Mouse (Mus musculus): ENCODE measurements around the gene Zcchc14. TPM values are rescaled to one million over a fixed set of nuclear protein-coding genes. Genes with fewer than 3 reads are reported as not detected.

Gene Zcchc14
- polyA plus RNA-seq, 2 experiments: 22.4 to 37.9 TPM

- Histone ChIP-seq H3K4me2 (replicated peaks; ENCODE audit: low read depth, low read length, severe bottlenecking) (peak overlapping the region; percentile 84), H3K27me3 (ENCODE audit: control insufficient read depth, insufficient read depth, low read length) (no peaks in the 10 kb centered on the region), H3K4me1 (ENCODE audit: control insufficient read depth, insufficient read depth, low read length) (peaks cover 19% of the 10 kb centered on the region), H3K4me3 (replicated peaks; ENCODE audit: low read length) (peak overlapping the region; percentile 90), H3K27ac (replicated peaks; ENCODE audit: low read depth, low read length) (no peak overlapping the region), H3K36me3 (ENCODE audit: control insufficient read depth, insufficient read depth, low read length) (no peaks in the 10 kb centered on the region), H3K9ac (ENCODE audit: low read depth, low read length, severe bottlenecking) (peak overlapping the region; percentile 83), H3K9me3 (ENCODE audit: control insufficient read depth, low read length) (no peaks in the 10 kb centered on the region)
- DNase-seq (ENCODE audit: low spot score) (no peak), ATAC-seq (ENCODE audit: low FRiP score, low read depth) (peak; percentile 28)
- TF ChIP-seq POLR2A (IDR thresholded peaks at IDR 0.05; ENCODE audit: borderline replicate concordance, extremely low read depth, insufficient read depth, insufficient read length): no peak
- WGBS: 3% methylated on average over 44 of the region's 44 CpGs
These were observed 74.7 kb downstream of the Zcchc14 start for GRCm38 (mm10) chr8:121577751-121578675.

DNA sequence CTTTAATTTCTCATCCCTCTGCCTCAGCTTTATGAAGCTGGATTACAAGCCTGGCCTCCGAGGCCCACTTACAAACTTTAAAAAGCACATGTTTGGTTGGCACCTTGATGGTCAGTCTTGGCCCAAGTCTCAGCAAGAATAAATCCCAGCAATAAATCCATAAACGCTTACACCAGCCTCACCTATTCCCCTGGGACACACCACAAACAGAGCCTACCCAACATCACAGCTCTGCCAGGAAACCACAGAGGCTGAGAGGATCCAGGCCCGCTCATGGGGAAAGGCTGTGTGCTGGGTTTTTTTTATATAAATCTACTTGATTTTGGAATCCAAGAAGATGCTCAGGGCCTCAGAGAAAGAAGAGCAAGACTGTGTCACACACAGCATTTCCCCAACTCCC, 77.0 kb downstream of the Zcchc14 start:
- no peaks in the 10 kb centered on the region for H3K36me3 ChIP-seq (ENCODE audit: control insufficient read depth, insufficient read depth, low read length)
- no peak overlapping the region for H3K9ac ChIP-seq (ENCODE audit: low read depth, low read length, severe bottlenecking)
- H3K27ac ChIP-seq (replicated peaks; ENCODE audit: low read depth, low read length): no peak overlapping the region
- H3K27me3 ChIP-seq (ENCODE audit: control insufficient read depth, insufficient read depth, low read length): no peaks in the 10 kb centered on the region
- peaks cover 19% of the 10 kb centered on the region for H3K4me1 ChIP-seq (ENCODE audit: control insufficient read depth, insufficient read depth, low read length)
- WGBS: 54% methylated on average over 3 of the region's 3 CpGs
- no peak overlapping the region for H3K4me3 ChIP-seq (replicated peaks; ENCODE audit: low read length)
- TF ChIP-seq POLR2A (IDR thresholded peaks at IDR 0.05; ENCODE audit: borderline replicate concordance, extremely low read depth, insufficient read depth, insufficient read length): no peak
- no peak for DNase-seq (ENCODE audit: low spot score)
- no peak for ATAC-seq (ENCODE audit: low FRiP score, low read depth)
- H3K4me2 ChIP-seq (replicated peaks; ENCODE audit: low read depth, low read length, severe bottlenecking): no peak overlapping the region
- no peaks in the 10 kb centered on the region for H3K9me3 ChIP-seq (ENCODE audit: control insufficient read depth, low read length)

DNA sequence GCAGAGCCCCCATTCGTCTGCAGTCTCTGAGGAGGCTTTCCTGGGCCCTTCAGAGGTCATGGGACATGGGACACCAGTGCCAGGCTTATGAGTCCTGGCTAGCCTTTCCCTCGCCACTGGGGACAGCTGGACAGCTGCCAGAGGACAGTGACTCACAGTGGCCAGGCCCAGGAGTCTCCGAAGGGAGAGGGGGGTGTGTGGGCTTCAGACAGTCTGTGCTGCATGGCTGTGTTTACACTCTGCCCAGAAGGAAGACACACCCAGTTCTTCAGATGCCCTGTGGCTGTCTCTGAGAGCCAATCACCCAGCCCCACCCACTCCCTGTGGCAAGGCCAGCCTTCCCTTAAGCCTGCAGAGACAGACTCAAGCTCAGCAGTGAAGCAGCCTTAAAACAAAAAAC, 79.4 kb downstream of the Zcchc14 start:
- no peak for ATAC-seq (ENCODE audit: low FRiP score, low read depth)
- H3K9me3 ChIP-seq (ENCODE audit: control insufficient read depth, low read length): no peaks in the 10 kb centered on the region
- H3K9ac ChIP-seq (ENCODE audit: low read depth, low read length, severe bottlenecking): no peak overlapping the region
- no peak for TF ChIP-seq POLR2A (IDR thresholded peaks at IDR 0.05; ENCODE audit: borderline replicate concordance, extremely low read depth, insufficient read depth, insufficient read length)
- no peaks in the 10 kb centered on the region for H3K36me3 ChIP-seq (ENCODE audit: control insufficient read depth, insufficient read depth, low read length)
- H3K4me2 ChIP-seq (replicated peaks; ENCODE audit: low read depth, low read length, severe bottlenecking): no peak overlapping the region
- H3K4me1 ChIP-seq (ENCODE audit: control insufficient read depth, insufficient read depth, low read length): peaks cover 19% of the 10 kb centered on the region
- 42% methylated on average over 3 of the region's 3 CpGs for whole genome bisulfite sequencing
- H3K4me3 ChIP-seq (replicated peaks; ENCODE audit: low read length): no peak overlapping the region
- H3K27me3 ChIP-seq (ENCODE audit: control insufficient read depth, insufficient read depth, low read length): no peaks in the 10 kb centered on the region
- DNase-seq (ENCODE audit: low spot score): no peak
- no peak overlapping the region for H3K27ac ChIP-seq (replicated peaks; ENCODE audit: low read depth, low read length)

DNA sequence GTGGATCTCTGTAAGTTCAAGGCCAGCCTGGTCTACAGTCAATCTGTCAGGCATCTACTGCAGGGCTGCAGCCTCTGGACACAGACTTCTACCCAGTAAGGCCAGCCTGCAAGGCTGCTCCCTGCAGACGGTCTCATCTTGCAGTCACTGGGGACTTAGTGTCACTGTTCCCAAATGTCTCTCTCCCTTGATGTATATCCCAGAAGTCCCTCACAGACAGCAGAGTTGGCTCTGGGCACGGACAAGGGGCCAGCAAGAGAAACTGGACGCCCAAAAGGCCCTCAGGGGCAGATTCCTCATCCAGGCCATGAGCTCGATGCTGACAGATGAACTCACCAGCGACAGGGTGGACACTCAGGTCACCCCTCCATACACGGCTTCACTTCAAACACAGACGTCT, 80.6 kb downstream of the Zcchc14 start:
- peaks cover 13% of the 10 kb centered on the region for H3K4me1 ChIP-seq (ENCODE audit: control insufficient read depth, insufficient read depth, low read length)
- ATAC-seq (ENCODE audit: low FRiP score, low read depth) (no peak), DNase-seq (ENCODE audit: low spot score) (no peak)
- no peak for TF ChIP-seq POLR2A (IDR thresholded peaks at IDR 0.05; ENCODE audit: borderline replicate concordance, extremely low read depth, insufficient read depth, insufficient read length)
- H3K27me3 ChIP-seq (ENCODE audit: control insufficient read depth, insufficient read depth, low read length): no peaks in the 10 kb centered on the region
- 84% methylated on average over 7 of the region's 7 CpGs for WGBS
- H3K4me2 ChIP-seq (replicated peaks; ENCODE audit: low read depth, low read length, severe bottlenecking): no peak overlapping the region
- H3K9ac ChIP-seq (ENCODE audit: low read depth, low read length, severe bottlenecking): no peak overlapping the region
- no peaks in the 10 kb centered on the region for H3K9me3 ChIP-seq (ENCODE audit: control insufficient read depth, low read length)
- no peak overlapping the region for H3K4me3 ChIP-seq (replicated peaks; ENCODE audit: low read length)
- no peaks in the 10 kb centered on the region for H3K36me3 ChIP-seq (ENCODE audit: control insufficient read depth, insufficient read depth, low read length)
- H3K27ac ChIP-seq (replicated peaks; ENCODE audit: low read depth, low read length): no peak overlapping the region

GRCm38 (mm10) chr8:121570801-121571200, 81.9 kb downstream of the Zcchc14 start:
- no peak overlapping the region for H3K27ac ChIP-seq (replicated peaks; ENCODE audit: low read depth, low read length)

More at GRCm38 (mm10) chr8:121570801-121571200, 81.9 kb downstream of the Zcchc14 start:
- Histone ChIP-seq H3K9me3 (ENCODE audit: control insufficient read depth, low read length) (no peaks in the 10 kb centered on the region), H3K9ac (ENCODE audit: low read depth, low read length, severe bottlenecking) (no peak overlapping the region), H3K4me2 (replicated peaks; ENCODE audit: low read depth, low read length, severe bottlenecking) (no peak overlapping the region), H3K4me3 (replicated peaks; ENCODE audit: low read length) (no peak overlapping the region), H3K27me3 (ENCODE audit: control insufficient read depth, insufficient read depth, low read length) (no peaks in the 10 kb centered on the region), H3K36me3 (ENCODE audit: control insufficient read depth, insufficient read depth, low read length) (no peaks in the 10 kb centered on the region; the same call in none of the 2 replicates), H3K4me1 (ENCODE audit: control insufficient read depth, insufficient read depth, low read length) (no peaks in the 10 kb centered on the region)
- DNase-seq (ENCODE audit: low spot score) (no peak), ATAC-seq (ENCODE audit: low FRiP score, low read depth) (no peak)
- 87% methylated on average over 17 of the region's 17 CpGs for WGBS
- TF ChIP-seq POLR2A (IDR thresholded peaks at IDR 0.05; ENCODE audit: borderline replicate concordance, extremely low read depth, insufficient read depth, insufficient read length): no peak

Measured in limb, embryonic 14.5 days (tissue).